Mouse (Mus musculus) hindbrain, postnatal 0 days (tissue): ENCODE data around the gene Scg5. TPM values are rescaled to one million over a fixed set of nuclear protein-coding genes. Genes with fewer than 3 reads are reported as not detected.

Experiments
- ATAC-seq: fragments of 200-750 bp; cut with Nextera tagmentation; 2 replicates; pipeline ENCODE4 v1.8.0; 2017; ENCODE audit warnings: mild to moderate bottlenecking, moderate TSS enrichment, moderate library complexity
- DNase-seq: peaks from one replicate; pipeline ENCODE4 v3.0.0-alpha.2; 2015; ENCODE audit warnings: low spot score
- H3K27ac ChIP-seq: fragments of 300-500 bp; sonication (generic); 2 replicates; pipeline ENCODE4 v1.5.1; 2014; ENCODE audit warnings: mild to moderate bottlenecking
- H3K27me3 ChIP-seq: fragments of 300-500 bp; sonication (generic); 2 replicates; pipeline ENCODE4 v1.6.1; 2014; ENCODE audit warnings: low read length, mixed read lengths; ENCODE audit not compliant: insufficient read depth
- H3K36me3 ChIP-seq: fragments of 300-500 bp; sonication (generic); 2 replicates; pipeline ENCODE4 v1.6.1; 2014; ENCODE audit warnings: low read length, mixed read lengths; ENCODE audit not compliant: insufficient read depth
- H3K4me1 ChIP-seq: fragments of 300-500 bp; sonication (generic); 2 replicates; pipeline ENCODE4 v1.6.1; 2014; ENCODE audit warnings: antibody characterized with exemption, low read length, mixed read lengths; ENCODE audit not compliant: insufficient read depth
- H3K4me2 ChIP-seq: fragments of 300-500 bp; sonication (generic); 2 replicates; pipeline ENCODE4 v1.6.1; 2014; ENCODE audit warnings: low read depth, mild to moderate bottlenecking, low read length, moderate library complexity, mixed read lengths
- H3K4me3 ChIP-seq: fragments of 300-500 bp; sonication (generic); 2 replicates; pipeline ENCODE4 v1.5.1; 2014; ENCODE audit warnings: low read length
- H3K9ac ChIP-seq: fragments of 300-500 bp; sonication (generic); replicated peaks from 2 replicates; pipeline ENCODE4 v1.6.1; 2014; ENCODE audit warnings: mild to moderate bottlenecking, low read length, moderate library complexity, mixed read lengths
- H3K9me3 ChIP-seq: fragments of 300-500 bp; sonication (generic); 2 replicates; pipeline ENCODE4 v1.6.1; 2016; ENCODE audit warnings: low read length, mixed read lengths
- CTCF ChIP-seq: IDR thresholded peaks from 2 replicates; pipeline ENCODE4 v1.5.1; 2016; ENCODE audit warnings: antibody characterized with exemption, control low read depth, low read depth
- WGBS: fragments of 180-500 bp; shearing (Covaris S2); extraction: QIAGEN DNeasy Blood & Tissue Kit; methylation state at CpG from one replicate; pipeline ENCODE4 v1.1.7; 2014; 5-methylcytosine and 5-hydroxymethylcytosine counted together
- polyA plus RNA-seq: library from polyadenylated mRNA; unstranded; fragments of >200 nt; fragmentation: Nextera tagmentation; extraction: Ambion mirVana; gene quantifications from 2 replicates; pipeline ENCODE4 v1.2.1, GENCODE M21; 2015
- total RNA-seq: library from RNA; depleted of rRNA; stranded (reverse); fragments of >200 nt; gene quantifications from 2 replicates; pipeline ENCODE4 v1.2.3, GENCODE M21; 2014

The Scg5 gene
- total and polyA plus RNA-seq, 2 experiments from 2014 or later: 203 to 362 TPM

- H3K4me3 ChIP-seq: no peak overlapping the region
- DNase-seq (no peak), ATAC-seq (no peak)
- H3K4me2 ChIP-seq: no peak overlapping the region
- no peaks in the 10 kb centered on the region for H3K27me3 ChIP-seq
- peaks cover 12% of the 10 kb centered on the region for H3K36me3 ChIP-seq
- H3K27ac ChIP-seq: no peak overlapping the region
- no peaks in the 10 kb centered on the region for H3K9me3 ChIP-seq
- 90% methylated on average over 4 of the region's 4 CpGs for WGBS
- no peaks in the 10 kb centered on the region for H3K4me1 ChIP-seq
- no peak for TF ChIP-seq CTCF
- H3K9ac ChIP-seq: no peak overlapping the region
These were observed 40.0 kb downstream of the Scg5 start for GRCm38 (mm10) chr2:113788821-113789387.

GRCm38 (mm10) chr2:113787882-113788281 lies 41.0 kb downstream of the Scg5 start:
- Histone ChIP-seq H3K27me3 (no peaks in the 10 kb centered on the region), H3K4me3 (no peak overlapping the region), H3K9me3 (no peaks in the 10 kb centered on the region), H3K36me3 (peaks cover 12% of the 10 kb centered on the region), H3K4me1 (no peaks in the 10 kb centered on the region), H3K9ac (no peak overlapping the region), H3K4me2 (no peak overlapping the region), H3K27ac (no peak overlapping the region)
- WGBS: 85% methylated on average over 4 of the region's 4 CpGs
- TF ChIP-seq CTCF: no peak
- ATAC-seq (no peak), DNase-seq (no peak)

- DNase-seq (no peak), ATAC-seq (no peak)
- Histone ChIP-seq H3K9me3 (no peaks in the 10 kb centered on the region), H3K36me3 (peaks cover 12% of the 10 kb centered on the region), H3K9ac (no peak overlapping the region), H3K4me3 (no peak overlapping the region), H3K27ac (no peak overlapping the region), H3K4me1 (no peaks in the 10 kb centered on the region), H3K4me2 (no peak overlapping the region), H3K27me3 (no peaks in the 10 kb centered on the region)
- TF ChIP-seq CTCF: no peak
- 86% methylated on average over 3 of the region's 3 CpGs for WGBS
These were observed 44.1 kb downstream of the Scg5 start for GRCm38 (mm10) chr2:113784851-113785250.

DNA sequence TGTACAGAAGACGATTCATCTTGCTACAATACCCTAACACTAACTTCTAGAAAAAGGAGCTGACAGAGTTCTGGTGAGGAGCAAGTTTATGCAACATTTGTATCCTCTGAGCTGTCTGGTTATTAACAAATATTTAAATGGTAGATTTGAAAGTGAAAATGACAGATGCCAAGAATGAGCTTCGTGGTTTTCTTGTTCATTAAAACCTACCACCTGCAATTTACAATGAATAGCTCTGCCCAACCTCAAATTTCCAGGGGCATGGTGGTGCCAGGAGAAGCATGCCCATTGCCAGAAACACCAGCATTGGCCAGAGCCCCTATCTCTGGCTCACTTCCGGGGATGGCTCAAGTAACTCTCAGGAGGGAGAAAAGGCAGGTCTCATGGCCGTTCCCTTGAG lies 47.4 kb downstream of the Scg5 start:
- no peak overlapping the region for H3K27ac ChIP-seq
- no peak overlapping the region for H3K9ac ChIP-seq
- no peaks in the 10 kb centered on the region for H3K36me3 ChIP-seq
- H3K4me2 ChIP-seq: no peak overlapping the region
- no peaks in the 10 kb centered on the region for H3K27me3 ChIP-seq
- H3K4me1 ChIP-seq: no peaks in the 10 kb centered on the region
- no peak overlapping the region for H3K4me3 ChIP-seq
- WGBS: 84% methylated on average over 4 of the region's 4 CpGs
- no peak for ATAC-seq
- TF ChIP-seq CTCF: no peak
- no peaks in the 10 kb centered on the region for H3K9me3 ChIP-seq
- DNase-seq: no peak

DNA sequence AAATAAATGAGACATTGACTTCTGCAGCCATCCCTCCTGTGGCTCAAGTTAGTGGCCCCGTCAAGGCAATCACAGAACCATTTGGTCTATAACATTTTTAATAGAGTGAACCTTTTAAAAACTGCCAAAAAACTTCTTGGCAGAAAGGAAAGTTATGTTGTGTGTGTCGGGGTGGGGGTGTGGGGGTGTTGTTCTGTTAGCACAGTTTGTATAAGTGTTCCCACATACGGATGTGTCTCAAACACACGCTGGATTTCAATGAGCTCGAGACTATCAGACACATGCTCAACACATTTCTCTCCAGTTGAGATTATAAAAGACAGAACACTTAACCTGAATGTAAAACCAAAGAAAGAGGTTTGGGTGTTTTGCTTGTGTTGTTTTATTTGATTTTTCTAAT lies 47.8 kb downstream of the Scg5 start:
- H3K4me3 ChIP-seq: no peak overlapping the region
- ATAC-seq (no peak), DNase-seq (no peak)
- 81% methylated on average over 5 of the region's 5 CpGs for WGBS
- no peak overlapping the region for H3K4me2 ChIP-seq
- no peak for TF ChIP-seq CTCF
- H3K27ac ChIP-seq: no peak overlapping the region
- H3K4me1 ChIP-seq: no peaks in the 10 kb centered on the region
- H3K9ac ChIP-seq: no peak overlapping the region
- H3K9me3 ChIP-seq: no peaks in the 10 kb centered on the region
- H3K27me3 ChIP-seq: no peaks in the 10 kb centered on the region
- H3K36me3 ChIP-seq: no peaks in the 10 kb centered on the region

DNA sequence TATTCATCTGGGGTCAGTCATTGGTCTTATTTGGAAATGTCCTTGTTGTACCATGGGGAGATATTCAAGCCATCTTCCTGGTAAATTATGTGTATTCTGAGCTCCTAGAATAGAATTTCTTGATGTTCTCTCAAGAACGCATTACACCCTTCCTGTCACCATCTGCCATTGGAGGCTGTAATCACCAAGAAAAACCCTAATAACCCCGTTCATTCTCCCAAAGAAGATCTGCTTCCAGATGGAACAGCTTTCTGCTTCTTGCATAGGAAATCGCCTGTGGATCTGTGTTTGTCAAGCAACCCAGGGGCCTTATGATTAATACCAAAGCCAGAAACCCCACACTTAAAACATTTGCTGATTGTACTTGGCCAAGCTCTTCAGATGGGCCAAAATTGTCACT lies 49.6 kb downstream of the Scg5 start:
- Histone ChIP-seq H3K4me1 (no peaks in the 10 kb centered on the region), H3K4me3 (no peak overlapping the region), H3K36me3 (no peaks in the 10 kb centered on the region), H3K9ac (no peak overlapping the region), H3K9me3 (no peaks in the 10 kb centered on the region), H3K4me2 (no peak overlapping the region), H3K27ac (no peak overlapping the region), H3K27me3 (no peaks in the 10 kb centered on the region)
- WGBS: 80% methylated on average over 3 of the region's 3 CpGs
- DNase-seq: no peak
- ATAC-seq: no peak
- TF ChIP-seq CTCF: no peak

- Histone ChIP-seq H3K9ac (no peak overlapping the region), H3K4me2 (no peak overlapping the region), H3K4me1 (no peaks in the 10 kb centered on the region), H3K9me3 (no peaks in the 10 kb centered on the region), H3K27me3 (no peaks in the 10 kb centered on the region), H3K36me3 (no peaks in the 10 kb centered on the region), H3K27ac (no peak overlapping the region), H3K4me3 (no peak overlapping the region)
- ATAC-seq: no peak
- peak; percentile 25; the same call in 1 of the 2 replicates for TF ChIP-seq CTCF
- 77% methylated on average over 6 of the region's 6 CpGs for WGBS
- no peak for DNase-seq
These were observed 50.9 kb downstream of the Scg5 start for GRCm38 (mm10) chr2:113778036-113778435.
